Mouse (Mus musculus) CH12.LX (cell line): ENCODE measurements at regions not wholly inside any gene's neighbourhood (a gene's known extent, or its start where the extent isn't known, plus 50 kb on each side); places are given as distances from the start of the nearest gene placed in this dataset.

Experiments used
- POLR2A ChIP-seq: IDR thresholded peaks from 2 replicates; pipeline ENCODE4 v1.6.1; 2011; ENCODE audit warnings: low read depth, mild to moderate bottlenecking, improper control_type of control experiment, low read length
- USF1 ChIP-seq: IDR thresholded peaks from 2 replicates; pipeline ENCODE4 v1.6.1; 2014; ENCODE audit warnings: low read depth, mild to moderate bottlenecking, inconsistent platforms, low read length, improper control_type of control experiment

DNA sequence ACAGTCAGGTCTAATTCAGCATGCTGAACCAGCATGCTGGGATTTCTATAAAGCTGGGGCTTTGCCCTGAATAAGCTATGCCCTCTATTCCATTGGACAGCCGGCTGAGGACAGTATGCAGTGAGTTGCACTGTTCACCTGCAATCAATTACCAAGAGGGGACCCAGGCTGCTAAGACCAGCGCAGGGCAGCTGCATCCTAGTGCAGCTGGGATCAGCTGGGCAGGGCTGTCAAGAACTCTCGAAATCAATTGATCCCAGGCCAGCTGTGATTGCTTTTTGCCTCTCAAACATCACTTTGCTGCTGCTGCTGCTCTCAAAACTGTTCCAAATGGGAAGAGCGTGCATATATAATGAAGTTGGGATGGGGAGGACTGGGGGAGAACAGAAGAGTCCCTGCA, 196.3 kb upstream of the Ferd3l start:
- TF ChIP-seq POLR2A = no peak
- TF ChIP-seq USF1 = no peak
